Mouse (Mus musculus): ENCODE measurements around the gene Klhl26. TPM values are rescaled to one million over a fixed set of nuclear protein-coding genes. Genes with fewer than 3 reads are reported as not detected.
A peak's percentile ranks its signal among the peaks of the same experiment; 100 is the strongest.

Gene Klhl26
- polyA plus RNA-seq, 1 experiment from 2014 or later: 31.0 TPM

GRCm38 (mm10) chr8:70486941-70487520 is 10.3 kb upstream of the Klhl26 start, which contains the start of gene Tmem59l:
Gene Tmem59l (minus strand): TSS chr8:70487358.
- peak; percentile 83 for ATAC-seq (replicated peaks)
- peak within 1 kb of the TSS; percentile 58; the same call in 1 of the 2 replicates for H3K27ac ChIP-seq
- no peaks in the 10 kb centered on the region for H3K9me3 ChIP-seq
- peaks cover 42% of the 10 kb centered on the region for H3K4me1 ChIP-seq
- H3K4me2 ChIP-seq: peak within 1 kb of the TSS; percentile 84
- H3K4me3 ChIP-seq: peak within 1 kb of the TSS; percentile 77
- H3K9ac ChIP-seq: peak within 1 kb of the TSS; percentile 95
- peaks cover 77% of the 10 kb centered on the region for H3K27me3 ChIP-seq (replicated peaks)
- WGBS: 5% methylated on average over 33 of the region's 33 CpGs
- 0 out of 2 replicates have a peak, but pooled peaks cover 4% of the 10 kb centered on the region for H3K36me3 ChIP-seq (replicated peaks)

- no peak for ATAC-seq (replicated peaks)
- 48% methylated on average over 7 of the region's 7 CpGs for WGBS
- Histone ChIP-seq H3K36me3 (replicated peaks) (0 out of 2 replicates have a peak, but pooled peaks cover 4% of the 10 kb centered on the region), H3K9ac (peak overlapping the region; percentile 95; the same call in 1 of the 2 replicates), H3K27ac (no peak overlapping the region), H3K4me2 (peak overlapping the region; percentile 84), H3K4me1 (peaks cover 41% of the 10 kb centered on the region), H3K4me3 (peak overlapping the region; percentile 77), H3K27me3 (replicated peaks) (peaks cover 70% of the 10 kb centered on the region), H3K9me3 (no peaks in the 10 kb centered on the region)
Observed at GRCm38 (mm10) chr8:70486191-70486681, 9.5 kb upstream of the Klhl26 start.

- Histone ChIP-seq H3K4me2 (no peak overlapping the region), H3K4me3 (no peak overlapping the region), H3K27ac (no peak overlapping the region), H3K4me1 (peaks cover 14% of the 10 kb centered on the region), H3K9me3 (no peaks in the 10 kb centered on the region), H3K36me3 (replicated peaks) (0 out of 2 replicates have a peak, but pooled peaks cover 4% of the 10 kb centered on the region), H3K27me3 (replicated peaks) (peaks cover 51% of the 10 kb centered on the region), H3K9ac (no peak overlapping the region)
- 66% methylated on average over 2 of the region's 2 CpGs for WGBS
- ATAC-seq (replicated peaks): no peak
Observed at GRCm38 (mm10) chr8:70482943-70483342, 6.2 kb upstream of the Klhl26 start.

- Histone ChIP-seq H3K27me3 (replicated peaks) (peaks cover 49% of the 10 kb centered on the region), H3K27ac (no peak overlapping the region), H3K4me1 (peaks cover 19% of the 10 kb centered on the region), H3K9ac (no peak overlapping the region), H3K4me2 (no peak overlapping the region), H3K36me3 (replicated peaks) (0 out of 2 replicates have a peak, but pooled peaks cover 4% of the 10 kb centered on the region), H3K9me3 (no peaks in the 10 kb centered on the region), H3K4me3 (no peak overlapping the region)
- WGBS: 80% methylated on average over 3 of the region's 3 CpGs
- ATAC-seq (replicated peaks): no peak
Observed at GRCm38 (mm10) chr8:70481908-70482307, 5.1 kb upstream of the Klhl26 start.

- H3K36me3 ChIP-seq (replicated peaks): no peaks in the 10 kb centered on the region
- peak overlapping the region; percentile 81 for H3K4me2 ChIP-seq
- H3K27me3 ChIP-seq (replicated peaks): peaks cover 19% of the 10 kb centered on the region
- peak overlapping the region; percentile 88 for H3K9ac ChIP-seq
- WGBS: 3% methylated on average over 21 of the region's 21 CpGs
- no peak overlapping the region for H3K27ac ChIP-seq
- peaks cover 26% of the 10 kb centered on the region for H3K4me1 ChIP-seq
- ATAC-seq (replicated peaks): peak; percentile 35
- H3K9me3 ChIP-seq: no peaks in the 10 kb centered on the region
- H3K4me3 ChIP-seq: peak overlapping the region; percentile 79
Observed at GRCm38 (mm10) chr8:70477269-70477982, 658 bp upstream of the Klhl26 start.

- Histone ChIP-seq H3K4me2 (no peak overlapping the region), H3K9me3 (no peaks in the 10 kb centered on the region), H3K27ac (no peak overlapping the region), H3K4me1 (peaks cover 23% of the 10 kb centered on the region), H3K27me3 (replicated peaks) (no peaks in the 10 kb centered on the region), H3K36me3 (replicated peaks) (no peaks in the 10 kb centered on the region), H3K9ac (no peak overlapping the region), H3K4me3 (no peak overlapping the region)
- 97% methylated on average over 7 of the region's 7 CpGs for WGBS
- ATAC-seq (replicated peaks): no peak
Observed at GRCm38 (mm10) chr8:70471856-70472255, 4.9 kb downstream of the Klhl26 start.

GRCm38 (mm10) chr8:70469938-70470337 is 6.8 kb downstream of the Klhl26 start:
- WGBS: 61% methylated on average over 2 of the region's 2 CpGs
- H3K36me3 ChIP-seq (replicated peaks): no peaks in the 10 kb centered on the region
- no peaks in the 10 kb centered on the region for H3K9me3 ChIP-seq
- H3K27me3 ChIP-seq (replicated peaks): no peaks in the 10 kb centered on the region
- no peak overlapping the region for H3K9ac ChIP-seq
- no peak overlapping the region for H3K27ac ChIP-seq
- no peak for ATAC-seq (replicated peaks)
- peaks cover 8% of the 10 kb centered on the region; the same call in 1 of the 2 replicates for H3K4me1 ChIP-seq
- H3K4me2 ChIP-seq: no peak overlapping the region
- no peak overlapping the region for H3K4me3 ChIP-seq

- H3K27me3 ChIP-seq (replicated peaks): no peaks in the 10 kb centered on the region
Observed at GRCm38 (mm10) chr8:70469295-70469916, 7.4 kb downstream of the Klhl26 start.

GRCm38 (mm10) chr8:70468733-70469132 is 8.0 kb downstream of the Klhl26 start:
- H3K4me2 ChIP-seq: no peak overlapping the region
- H3K36me3 ChIP-seq (replicated peaks): no peaks in the 10 kb centered on the region
- H3K4me3 ChIP-seq: no peak overlapping the region
- 93% methylated on average over 4 of the region's 4 CpGs for WGBS
- no peaks in the 10 kb centered on the region for H3K9me3 ChIP-seq
- peaks cover 8% of the 10 kb centered on the region for H3K4me1 ChIP-seq
- H3K9ac ChIP-seq: no peak overlapping the region
- no peaks in the 10 kb centered on the region for H3K27me3 ChIP-seq (replicated peaks)
- no peak for ATAC-seq (replicated peaks)
- no peak overlapping the region for H3K27ac ChIP-seq

More at GRCm38 (mm10) chr8:70469295-70469916, 7.4 kb downstream of the Klhl26 start:
- Histone ChIP-seq H3K36me3 (replicated peaks) (no peaks in the 10 kb centered on the region), H3K4me1 (peaks cover 7% of the 10 kb centered on the region; the same call in 1 of the 2 replicates), H3K4me2 (no peak overlapping the region), H3K27ac (no peak overlapping the region), H3K9ac (no peak overlapping the region), H3K4me3 (no peak overlapping the region), H3K9me3 (no peaks in the 10 kb centered on the region)
- ATAC-seq (replicated peaks): 0 out of 2 replicates have a peak, but pooled peaks have one; percentile 35
- WGBS: 47% methylated on average over 10 of the region's 10 CpGs

GRCm38 (mm10) chr8:70467907-70468306 is 8.9 kb downstream of the Klhl26 start:
- H3K4me1 ChIP-seq: peaks cover 14% of the 10 kb centered on the region
- H3K4me2 ChIP-seq: no peak overlapping the region
- no peak overlapping the region for H3K27ac ChIP-seq
- no peak for ATAC-seq (replicated peaks)
- no peak overlapping the region for H3K9ac ChIP-seq
- WGBS: 81% methylated on average over 1 of the region's 1 CpGs
- H3K27me3 ChIP-seq (replicated peaks): no peaks in the 10 kb centered on the region
- no peaks in the 10 kb centered on the region for H3K9me3 ChIP-seq
- H3K4me3 ChIP-seq: no peak overlapping the region
- H3K36me3 ChIP-seq (replicated peaks): no peaks in the 10 kb centered on the region

GRCm38 (mm10) chr8:70467229-70467725 is 9.5 kb downstream of the Klhl26 start:
- 79% methylated on average over 5 of the region's 5 CpGs for WGBS
- no peak for ATAC-seq (replicated peaks)
- H3K27me3 ChIP-seq (replicated peaks): no peaks in the 10 kb centered on the region
- H3K4me3 ChIP-seq: no peak overlapping the region
- H3K9me3 ChIP-seq: no peaks in the 10 kb centered on the region
- H3K9ac ChIP-seq: no peak overlapping the region
- H3K4me1 ChIP-seq: peaks cover 14% of the 10 kb centered on the region
- H3K36me3 ChIP-seq (replicated peaks): no peaks in the 10 kb centered on the region
- H3K4me2 ChIP-seq: no peak overlapping the region
- H3K27ac ChIP-seq: no peak overlapping the region

- H3K27ac ChIP-seq: no peak overlapping the region
- H3K9me3 ChIP-seq: no peaks in the 10 kb centered on the region
- H3K4me3 ChIP-seq: no peak overlapping the region
- H3K9ac ChIP-seq: no peak overlapping the region
- no peak overlapping the region for H3K4me2 ChIP-seq
- H3K4me1 ChIP-seq: peaks cover 14% of the 10 kb centered on the region
- WGBS: 75% methylated on average over 11 of the region's 11 CpGs
- no peaks in the 10 kb centered on the region for H3K36me3 ChIP-seq (replicated peaks)
- no peaks in the 10 kb centered on the region for H3K27me3 ChIP-seq (replicated peaks)
- no peak for ATAC-seq (replicated peaks)
Observed at GRCm38 (mm10) chr8:70466771-70467170, 10.0 kb downstream of the Klhl26 start.
